Mouse (Mus musculus) liver, embryonic 14.5 days (tissue): ENCODE data around the gene Tmem81.

ENCODE experiments used
- CTCF ChIP-seq: IDR thresholded peaks from 2 replicates; pipeline ENCODE4 v1.5.1; 2016; ENCODE audit warnings: antibody characterized with exemption, low read depth, control low read depth
- EP300 ChIP-seq: IDR thresholded peaks from 2 replicates; pipeline ENCODE4 v1.6.1; 2016; ENCODE audit warnings: antibody characterized with exemption, low read depth

GRCm38 (mm10) chr1:132530631-132531191 is 24.7 kb downstream of the Tmem81 start:
- TF ChIP-seq CTCF (no peak), EP300 (no peak)
